Mouse (Mus musculus) gastrocnemius, postnatal 4 days (tissue): ENCODE measurements around the gene Ablim2. TPM values are rescaled to one million over a fixed set of nuclear protein-coding genes. Genes with fewer than 3 reads are reported as not detected.

Experiments
- DNase-seq, 2 experiments: peaks; one replicate each; pipeline ENCODE4 v3.0.0; 2021 to 2022; ENCODE audit warnings: low spot score in 2 of 2, mixed read lengths in 2 of 2
- total RNA-seq, 2 experiments: library from RNA; stranded (reverse); gene quantifications; 2 replicates each; pipeline ENCODE4 v1.2.3; 2021

Ablim2 gene
- total RNA-seq, 2 experiments from 2014 or later, result 70.5 to 76.6 TPM

DNA sequence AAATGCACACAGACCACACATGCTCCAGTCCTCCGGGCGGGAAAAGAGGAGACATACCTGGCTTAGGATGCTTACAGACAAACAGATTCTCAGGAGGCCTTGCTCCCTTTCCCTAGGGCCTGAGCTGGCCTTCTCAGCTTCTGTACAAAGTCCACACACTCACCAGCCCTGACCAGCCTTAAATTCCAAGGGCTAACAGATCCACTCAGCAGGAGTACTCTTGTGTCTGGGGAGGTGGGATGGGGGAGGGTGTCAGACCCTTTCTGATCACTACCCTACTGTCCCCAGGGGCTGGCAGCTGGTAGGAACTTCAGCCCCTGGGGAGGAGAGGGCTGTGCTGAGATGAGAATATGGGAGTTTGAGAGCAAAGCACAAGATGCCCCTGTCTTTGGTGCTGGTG is 18.7 kb upstream of the Ablim2 start:
- no peak for DNase-seq

DNA sequence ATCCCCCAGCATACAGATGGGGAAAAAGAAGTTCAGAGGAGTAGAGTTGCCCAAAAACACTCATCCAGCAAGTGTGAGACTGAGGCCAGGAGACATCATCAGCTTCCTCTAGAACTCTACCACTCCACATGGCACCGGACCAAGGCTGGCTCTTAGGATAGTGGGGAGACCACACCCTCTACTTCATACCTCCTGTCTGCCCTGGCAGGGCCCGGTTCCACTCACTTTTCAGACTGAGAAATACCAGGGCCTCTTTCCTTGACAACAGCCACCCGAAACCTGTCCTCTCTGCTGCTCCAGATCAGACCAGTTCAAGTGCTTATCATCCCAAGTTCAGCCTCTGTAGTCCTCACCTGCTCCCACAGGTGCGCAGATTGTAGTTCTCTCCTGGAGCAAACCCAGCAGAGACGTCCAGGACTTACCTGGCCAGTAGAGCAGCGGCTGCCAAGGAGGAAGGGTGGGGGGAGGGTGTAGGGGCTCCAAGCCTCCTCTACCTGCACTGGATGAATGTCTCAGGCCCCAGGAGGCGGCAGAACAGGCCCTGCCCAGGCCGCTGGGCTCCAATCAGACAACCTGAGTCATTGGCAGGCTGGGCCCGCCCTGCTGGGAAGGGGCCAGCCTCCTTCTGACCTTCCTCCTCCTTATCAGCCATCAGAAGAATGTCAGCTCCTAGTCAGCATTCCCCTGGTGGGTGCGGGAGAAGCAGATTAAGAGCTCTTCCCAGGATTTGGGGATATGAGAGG is 18.0 kb upstream of the Ablim2 start, which contains the start of gene Sh3tc1:
Gene Sh3tc1, minus strand, starts transcription at position 452 of the 743 bp plus-strand sequence.
- DNase-seq, result no peak

DNA sequence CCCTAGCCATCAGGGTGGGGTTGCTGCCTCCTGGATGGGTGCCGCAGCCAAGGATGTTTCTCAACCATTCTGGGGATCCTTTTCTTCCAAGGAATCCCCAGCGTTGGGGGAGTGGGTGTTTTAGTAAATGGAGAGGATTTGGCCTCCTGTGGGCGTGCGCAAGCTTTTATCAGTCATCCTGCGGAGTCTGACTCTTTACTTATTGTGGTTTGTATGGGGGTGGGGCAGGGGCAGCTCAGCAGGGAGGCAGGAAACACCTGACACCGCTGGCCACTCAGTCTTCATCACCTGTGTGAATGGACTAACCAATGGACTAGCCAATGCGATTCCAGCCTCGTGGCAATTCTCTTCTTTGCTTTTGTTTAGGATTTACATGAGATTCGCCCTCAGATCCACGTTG is 17.0 kb upstream of the Ablim2 start:
- no peak for DNase-seq

DNA sequence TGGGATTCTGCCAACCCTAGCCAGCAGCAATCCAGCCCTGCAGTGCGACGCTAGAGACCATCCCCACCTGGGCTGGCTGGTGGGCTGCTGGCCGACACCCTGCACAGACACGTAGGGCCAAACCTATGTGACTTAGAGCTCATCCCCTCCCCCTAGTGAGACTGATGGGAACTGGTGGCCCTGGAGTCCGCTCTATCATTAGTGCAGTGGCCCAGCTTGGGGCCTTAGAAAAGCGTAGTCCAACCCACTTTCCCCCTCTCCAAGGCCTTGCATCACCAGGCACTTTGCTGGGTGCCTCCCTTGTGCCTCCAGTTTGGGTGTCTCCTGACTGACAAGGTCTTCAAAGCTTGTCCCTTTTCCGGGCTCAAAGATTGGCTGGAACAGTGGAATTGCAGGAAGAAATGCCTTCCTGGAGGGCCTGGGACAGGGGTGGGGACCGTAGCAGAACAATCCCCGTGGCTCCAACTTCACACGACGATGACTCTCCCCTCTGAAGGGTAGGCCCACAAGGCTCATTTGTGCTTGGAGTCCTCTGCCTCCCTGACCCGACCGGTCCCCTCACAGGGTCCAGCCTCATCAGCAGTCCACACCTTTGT is 16.4 kb upstream of the Ablim2 start:
- DNase-seq, result no peak

DNA sequence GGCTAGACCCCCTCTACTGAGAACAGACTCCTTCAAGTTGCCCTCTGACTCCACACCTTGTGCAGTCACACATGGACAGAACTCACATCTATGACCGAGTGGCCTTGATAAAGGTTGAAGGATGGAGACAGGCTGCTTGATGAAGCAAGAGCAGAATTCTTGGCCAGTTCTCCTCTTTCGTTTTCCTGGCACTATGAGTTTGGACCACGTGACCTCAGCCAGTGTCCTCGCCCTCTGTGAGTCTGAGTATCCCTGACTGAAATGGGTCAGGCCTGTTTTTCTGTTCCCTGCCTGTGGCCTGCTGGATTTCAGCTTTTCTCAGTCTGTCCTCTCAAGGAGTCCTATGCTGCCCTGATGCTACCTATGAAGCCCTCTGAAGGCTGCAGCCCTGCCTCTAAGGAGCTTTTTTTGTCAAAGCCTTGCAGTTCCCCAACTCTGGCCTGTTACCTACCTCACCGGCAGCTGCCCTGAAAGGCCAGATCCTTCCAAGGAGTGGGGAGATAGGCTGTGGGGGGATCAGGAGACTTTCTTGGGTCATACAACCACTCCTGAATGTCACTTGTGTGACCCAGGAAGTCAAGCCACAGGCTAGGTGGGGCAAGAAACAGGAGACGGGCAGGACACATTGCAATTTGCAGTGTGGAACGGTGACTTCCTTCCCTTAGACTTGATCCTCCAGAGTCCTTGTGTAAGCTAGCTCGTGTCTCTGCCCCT is 14.3 kb upstream of the Ablim2 start:
- DNase-seq, result no peak

DNA sequence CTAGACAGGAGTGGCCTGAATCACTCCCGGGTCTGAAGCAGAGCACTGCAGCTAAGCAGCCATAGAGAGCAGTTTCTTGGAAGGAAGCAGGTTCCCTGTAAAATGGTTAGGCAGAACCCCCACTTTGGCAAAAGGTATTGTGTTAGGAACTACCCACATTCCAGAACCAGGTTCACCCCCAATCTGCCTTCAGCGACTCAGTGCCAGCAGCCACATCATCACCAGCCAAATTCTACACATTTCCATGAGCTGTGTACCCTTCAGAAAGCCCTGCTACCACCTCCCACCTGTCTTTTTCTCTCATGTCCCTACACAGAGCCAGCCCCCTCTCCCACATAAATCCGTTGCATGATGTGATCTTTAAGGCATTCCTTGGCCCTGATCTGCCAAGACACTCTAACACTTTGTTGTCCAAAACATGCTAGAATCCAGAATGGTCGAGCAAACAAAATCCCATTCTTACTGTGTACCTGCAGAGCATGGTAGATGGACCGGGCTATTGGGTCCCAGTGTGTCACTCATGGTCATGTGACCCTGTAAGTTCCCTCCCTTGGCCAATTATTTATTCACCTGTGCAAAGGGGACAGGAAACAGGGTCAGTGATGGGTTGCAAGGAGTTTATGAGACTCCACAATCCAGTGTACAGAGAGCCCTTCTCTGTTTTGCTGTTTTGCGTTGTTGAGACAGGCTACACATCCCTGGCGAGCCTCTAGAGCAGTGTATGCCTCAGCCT is 13.5 kb upstream of the Ablim2 start:
- DNase-seq, result no peak

DNA sequence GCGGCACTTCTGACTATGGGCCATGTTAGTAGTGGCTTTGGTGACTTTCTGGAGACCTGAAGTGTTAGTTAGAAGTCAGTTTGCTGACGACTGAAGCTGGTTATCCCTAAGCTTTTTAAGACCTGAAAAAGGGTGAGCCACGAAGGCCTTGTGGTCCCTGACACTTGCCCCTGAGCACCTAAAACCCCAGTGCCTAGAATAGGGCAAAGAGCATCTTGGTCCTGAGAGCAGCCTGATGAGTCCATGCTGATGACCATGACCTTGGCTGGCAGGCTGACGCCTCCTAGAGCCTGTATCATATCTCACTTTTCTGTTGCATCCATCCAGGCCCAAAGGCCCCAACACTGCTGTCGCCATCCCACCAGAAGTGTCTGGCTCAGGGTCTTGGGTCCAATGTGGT is 12.3 kb upstream of the Ablim2 start:
- DNase-seq, result no peak

DNA sequence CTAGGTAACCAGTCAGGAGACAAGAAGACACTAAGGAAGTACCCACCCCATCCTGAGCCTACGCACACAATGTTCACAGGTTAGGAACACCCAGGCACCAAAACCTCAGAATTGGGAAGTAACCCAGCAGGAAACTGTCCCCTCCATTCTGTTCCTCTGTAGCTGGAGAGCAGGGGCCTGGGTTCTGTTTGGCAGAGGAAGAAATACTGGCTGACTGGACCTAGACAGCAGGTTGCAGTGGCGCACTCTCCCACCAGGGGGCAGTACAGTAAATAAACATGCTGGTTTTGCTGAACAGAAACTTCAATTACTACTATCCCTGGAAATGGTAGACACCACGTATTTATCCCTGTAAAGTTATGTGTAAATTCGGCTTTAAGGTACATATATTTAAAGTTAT is 10.8 kb upstream of the Ablim2 start:
- DNase-seq, result peak; percentile 77 to 80

DNA sequence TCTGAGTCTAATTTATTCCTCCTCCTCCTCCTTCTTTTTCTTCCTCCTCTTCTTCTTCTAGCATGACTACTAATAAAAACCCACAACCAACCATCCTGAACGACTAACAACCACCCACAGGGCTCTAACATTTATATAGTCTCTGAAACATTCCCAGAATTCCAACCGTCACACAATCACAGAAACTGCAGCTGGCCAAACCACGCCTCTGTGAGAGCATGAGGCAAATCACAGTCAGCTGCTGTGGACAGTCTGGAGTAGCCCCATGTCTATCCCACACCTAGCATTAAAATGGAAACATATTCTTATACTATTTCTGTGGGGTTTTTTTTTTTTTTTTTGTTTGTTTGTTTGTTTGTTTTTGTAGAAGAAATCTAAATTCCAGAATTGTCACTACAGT is 8.3 kb upstream of the Ablim2 start:
- DNase-seq, result no peak

DNA sequence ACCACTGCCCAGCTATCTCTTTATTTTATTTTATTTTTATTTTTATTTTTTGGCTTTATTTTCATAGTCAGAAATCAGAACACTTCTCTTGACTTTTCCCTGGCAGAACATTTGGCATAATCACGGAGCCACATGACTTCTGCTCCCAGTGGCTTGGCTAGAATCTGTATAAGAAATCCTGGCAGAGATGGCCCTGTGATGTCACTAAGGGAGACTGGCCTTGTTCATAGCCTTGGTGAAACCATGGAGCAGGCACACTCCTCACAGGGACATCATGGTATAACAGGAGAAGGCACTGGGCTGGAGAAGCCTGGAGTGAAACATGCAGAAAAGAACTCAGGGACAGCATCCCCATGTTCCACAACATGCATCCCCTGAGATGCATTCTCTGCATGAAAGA is 7.7 kb upstream of the Ablim2 start:
- DNase-seq, result no peak

DNA sequence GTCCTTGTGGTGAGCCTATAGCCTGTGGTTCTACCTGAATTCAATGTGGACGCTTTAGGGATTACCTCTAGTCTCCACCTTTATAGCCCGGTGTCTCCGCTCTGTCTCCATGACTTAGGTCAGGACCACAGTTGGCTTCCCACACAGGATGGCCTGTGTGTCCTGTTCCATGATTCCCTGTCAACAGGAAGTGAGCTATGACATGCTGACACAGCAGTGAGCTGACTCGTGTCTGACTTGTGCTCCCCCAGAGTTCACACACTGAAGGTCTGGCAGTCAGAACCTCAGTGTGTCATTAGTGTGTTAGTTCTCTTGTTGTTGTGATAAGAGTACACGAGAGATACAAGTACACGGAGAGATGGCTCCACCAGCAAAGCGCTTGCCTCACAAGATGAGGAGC is 6.7 kb upstream of the Ablim2 start:
- DNase-seq, result no peak

DNA sequence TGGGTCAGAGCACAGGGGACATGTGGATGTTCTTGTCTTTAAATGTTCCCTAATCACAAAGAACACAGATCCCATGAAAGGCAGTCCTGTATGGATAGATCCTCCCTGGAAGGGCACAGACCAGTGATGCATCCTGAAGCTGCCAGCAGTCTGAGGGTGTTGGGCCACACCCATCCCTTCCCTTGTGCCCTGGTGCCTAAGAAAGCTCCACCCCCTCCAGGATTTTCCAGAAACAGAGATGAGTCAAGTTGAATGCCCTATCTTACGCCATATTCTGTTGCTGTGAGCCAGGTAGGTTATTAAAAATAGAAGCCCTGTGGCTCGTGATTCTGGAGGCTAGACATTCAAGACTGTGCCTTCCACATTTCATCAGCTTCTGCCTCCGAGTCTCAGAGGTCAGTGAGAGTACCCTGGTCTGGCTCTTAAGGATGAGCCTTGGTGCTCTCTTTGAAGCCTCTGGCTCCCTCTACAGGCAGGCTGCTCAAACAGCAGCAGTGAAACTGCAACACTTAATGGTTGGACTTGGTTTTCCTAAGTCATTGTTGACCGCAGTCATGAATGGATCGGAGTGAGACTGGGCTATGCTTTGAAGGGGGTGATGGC is 2.4 kb upstream of the Ablim2 start:
- DNase-seq, result peak in 1 of 2 experiments; percentile 56

DNA sequence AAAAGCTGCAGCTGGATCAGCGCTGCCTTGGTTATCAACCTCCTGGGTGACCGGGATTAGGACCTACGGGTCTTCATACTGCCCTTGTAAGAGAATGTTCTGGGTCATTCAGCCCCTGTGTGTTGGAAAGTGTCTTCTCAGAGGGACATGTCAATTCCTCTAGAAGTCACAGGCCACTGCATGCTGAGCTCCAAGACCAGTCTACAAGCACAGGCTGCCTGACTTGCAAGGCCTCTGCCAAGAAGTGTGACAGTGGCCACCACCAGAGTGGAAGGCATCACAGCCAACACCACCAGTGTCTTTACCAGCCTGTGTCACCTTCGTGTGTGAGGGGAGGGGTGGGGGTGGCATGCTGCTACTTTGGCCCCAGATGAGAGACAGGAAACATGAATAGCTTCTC is 1.7 kb upstream of the Ablim2 start:
- DNase-seq, result no peak

DNA sequence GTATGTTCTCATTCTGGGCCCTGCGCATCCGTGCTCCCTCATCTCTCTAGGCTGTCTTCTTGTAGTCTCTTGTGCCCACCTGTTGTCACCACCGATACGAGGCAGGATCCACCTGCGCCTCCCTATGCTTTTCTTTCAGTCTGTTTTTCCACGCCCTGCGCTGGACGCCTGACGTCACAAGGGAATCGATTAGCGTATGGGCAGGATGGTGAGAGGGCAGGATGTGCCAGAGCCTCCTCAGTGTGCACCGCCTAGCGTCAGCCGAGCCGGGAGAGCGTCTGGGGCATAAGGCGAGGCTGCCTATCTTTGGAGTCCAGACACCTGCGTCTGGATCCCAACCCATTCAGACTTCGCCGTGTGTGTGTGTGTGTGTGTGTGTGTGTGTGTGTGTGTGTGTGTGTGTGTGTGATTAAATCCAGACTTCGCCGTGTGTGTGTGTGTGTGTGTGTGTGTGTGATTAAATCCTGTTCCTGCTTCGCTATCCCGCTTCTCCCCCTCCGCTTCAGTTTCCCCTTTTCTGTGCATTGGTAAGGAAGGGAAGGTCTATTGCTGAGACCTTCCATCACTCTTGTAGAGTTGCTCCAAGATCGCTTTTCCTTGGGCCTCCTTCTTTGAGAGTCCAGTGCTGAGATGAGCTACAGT is 562 bp upstream of the Ablim2 start:
- DNase-seq, result no peak

DNA sequence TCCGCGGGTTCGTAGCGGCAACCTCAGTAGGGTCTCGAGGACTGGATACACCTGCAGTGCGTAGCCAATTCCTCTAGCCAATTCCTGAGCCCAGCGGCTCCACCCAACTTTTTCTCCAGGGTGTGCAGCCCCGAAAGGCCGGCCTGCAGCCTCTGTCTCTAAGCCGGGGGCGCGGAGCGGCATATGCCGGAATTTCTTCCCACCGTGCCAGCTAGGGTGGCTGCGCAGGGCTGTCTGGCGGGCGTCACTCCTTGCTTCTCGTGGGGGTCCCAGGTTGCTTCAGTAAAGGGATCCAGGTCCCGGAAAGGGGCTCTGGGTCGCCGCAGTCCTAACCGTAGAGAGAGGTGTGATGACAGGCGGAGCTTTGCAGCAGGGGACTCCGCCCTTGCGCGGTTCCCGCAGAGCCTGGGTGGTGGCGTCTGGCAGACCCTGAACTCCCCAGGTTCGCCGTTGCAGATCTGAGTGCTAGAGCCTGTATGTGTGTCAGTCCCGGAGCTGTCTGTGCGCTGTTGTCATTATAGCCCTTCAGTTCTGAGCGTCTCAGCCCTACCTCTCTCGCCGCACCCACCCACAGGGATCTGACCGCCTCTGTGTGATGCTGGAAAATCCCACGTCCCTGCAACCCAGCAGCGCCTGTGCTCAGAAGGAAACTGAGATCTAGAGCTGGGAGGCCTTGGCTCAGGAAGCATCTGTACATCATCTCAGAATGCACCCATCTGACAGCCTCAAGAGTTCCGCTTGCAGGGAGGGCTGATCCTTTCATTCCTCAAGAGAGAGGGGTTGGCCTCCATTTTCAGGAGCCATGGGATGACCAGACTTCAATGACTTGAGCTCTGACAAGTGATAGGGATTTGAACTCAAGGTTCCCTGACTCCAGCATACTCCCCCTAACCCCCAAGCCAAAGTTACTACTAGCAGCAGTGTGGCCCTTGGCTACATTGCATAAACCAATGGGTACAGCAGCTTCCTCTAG is 687 bp downstream of the Ablim2 start:
- DNase-seq, result peak in 1 of 2 experiments; percentile 36

DNA sequence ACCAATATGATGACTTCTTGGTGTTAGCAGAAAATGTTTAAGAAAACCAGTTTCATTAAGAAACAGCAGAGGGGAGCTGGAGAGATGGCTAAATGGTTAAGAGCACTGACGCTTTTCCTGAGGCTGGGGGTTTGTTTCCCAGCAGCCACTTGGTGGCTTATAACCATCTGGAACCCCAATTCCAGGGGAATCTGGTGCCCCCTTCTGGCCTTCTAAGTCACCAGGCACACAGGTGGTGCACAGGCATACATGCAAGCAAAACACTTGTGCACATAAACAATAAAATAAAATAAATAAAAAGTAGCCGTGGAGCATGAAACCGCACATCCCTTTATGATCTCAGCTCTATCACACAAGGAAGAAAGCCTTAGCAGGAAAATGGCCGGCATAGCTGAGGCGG is 3.6 kb downstream of the Ablim2 start:
- no peak for DNase-seq

DNA sequence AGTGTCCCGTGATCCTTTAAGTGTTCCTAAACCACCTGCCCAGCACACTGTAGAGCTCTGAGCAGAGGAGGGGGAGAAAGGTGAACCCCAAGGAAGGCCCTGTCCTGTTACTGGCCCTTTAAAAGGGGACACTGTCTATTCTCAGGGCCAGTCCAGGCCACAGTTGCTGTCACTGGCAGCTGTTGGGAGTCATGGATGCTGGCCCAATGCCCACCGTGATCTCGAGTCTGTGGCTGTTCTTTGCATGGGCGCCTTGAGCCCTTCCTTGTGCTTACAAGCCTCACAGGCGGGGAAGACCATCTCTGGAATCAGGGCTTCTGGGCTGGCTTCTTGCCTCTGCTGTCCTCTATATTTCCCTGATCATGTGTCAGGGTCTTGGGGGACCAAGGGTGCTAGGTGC is 4.7 kb downstream of the Ablim2 start:
- DNase-seq, result peak in 1 of 2 experiments; percentile 70

DNA sequence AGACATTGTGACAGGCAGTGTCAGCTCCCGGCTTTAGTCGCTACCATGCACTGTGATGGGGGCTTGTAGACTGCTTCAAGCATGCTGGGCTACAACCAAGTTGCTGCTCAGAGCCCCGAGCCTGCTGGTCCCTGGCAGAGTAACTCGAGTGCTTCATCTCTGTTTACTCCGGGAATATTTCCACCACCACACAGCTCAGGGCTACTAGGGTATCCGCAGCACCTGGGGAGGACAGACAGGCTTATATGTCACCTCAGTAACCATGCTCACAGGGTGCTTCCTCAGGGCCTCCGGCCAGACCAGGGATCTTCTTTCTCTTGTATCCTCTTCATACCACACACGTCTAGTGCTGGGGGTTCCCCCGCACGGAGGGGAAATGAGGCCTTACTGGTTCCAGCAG is 5.2 kb downstream of the Ablim2 start:
- no peak for DNase-seq

DNA sequence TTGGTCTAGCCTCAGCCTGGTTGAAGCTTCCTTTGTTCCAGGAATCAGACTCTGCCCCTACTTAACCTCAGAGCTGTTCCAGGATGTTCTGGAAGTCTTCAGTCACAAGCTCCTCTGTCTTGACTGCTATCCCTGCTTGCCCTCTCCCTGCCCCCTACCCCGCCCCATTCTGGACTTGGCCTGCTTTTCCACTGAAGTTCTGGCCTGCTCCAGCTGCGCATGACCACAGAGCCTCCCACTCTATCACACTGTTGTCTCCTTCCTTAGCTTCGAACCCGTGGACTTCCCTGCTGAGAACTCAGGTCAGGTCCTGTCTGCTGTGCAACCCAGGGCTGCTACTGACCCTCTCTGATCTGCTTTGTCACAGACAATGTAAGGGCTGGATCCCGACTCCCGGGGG is 8.2 kb downstream of the Ablim2 start:
- DNase-seq, result no peak

DNA sequence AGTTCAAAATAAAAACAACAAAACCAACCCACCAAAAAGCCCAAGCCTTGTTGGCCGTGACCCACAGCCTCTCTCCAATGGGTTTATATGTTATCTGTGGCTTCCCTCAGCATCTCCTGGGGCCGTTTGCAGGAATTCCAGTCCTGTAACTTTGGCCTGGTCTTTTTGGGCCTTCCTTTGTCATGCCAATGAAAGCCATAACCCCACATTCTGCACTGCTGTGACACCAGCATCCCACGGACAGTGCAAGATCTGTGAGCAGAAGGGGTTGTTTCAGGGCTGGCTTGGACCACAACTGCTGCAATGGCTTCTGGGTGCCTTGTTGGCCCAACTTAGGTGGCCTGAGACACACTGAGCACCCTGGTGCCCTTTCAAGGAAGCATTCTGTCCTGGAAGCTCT is 10.8 kb downstream of the Ablim2 start:
- DNase-seq, result no peak
